In genomic region chr3:51901151-51901550, GRCm38 (mm10) we compare ENCODE assay signal across 12 mouse cellular contexts.
DNase-seq lines count a peak whose midpoint lies in the region; ATAC-seq and TF ChIP-seq lines count a peak whose summit lies in the region.
"Had no signal": no experiment of that assay in that cellular context is flagged by ENCODE, and none has a peak within 500 bp of the region (broad histone marks: within the 10 kb centered on the region; RNA-seq: fewer than 3 reads in every experiment).

No protein-coding gene starts in this region.

- H3K4me2 ChIP-seq in intestine, embryonic 14.5 days (ENCODE audit: low read length) = no peak overlapping the region
- no peak overlapping the region for H3K4me2 ChIP-seq in intestine, embryonic 16.5 days (ENCODE audit: low read depth, low read length)
- no peak overlapping the region for H3K4me2 ChIP-seq in embryonic facial prominence, embryonic 14.5 days (ENCODE audit: low read depth, low read length)
- H3K4me2 ChIP-seq in neural tube, embryonic 13.5 days = no peak overlapping the region
- H3K4me2 ChIP-seq: hindbrain, embryonic 15.5 days; liver, embryonic 13.5 days had no signal

- H3K27me3 ChIP-seq in intestine, embryonic 14.5 days (replicated peaks; ENCODE audit: control insufficient read depth, insufficient read depth, low read length) = no peaks in the 10 kb centered on the region
- H3K27me3 ChIP-seq in intestine, embryonic 16.5 days (replicated peaks; ENCODE audit: control insufficient read depth, insufficient read depth, low read length) = no peaks in the 10 kb centered on the region
- H3K27me3 ChIP-seq in embryonic facial prominence, embryonic 14.5 days (replicated peaks; ENCODE audit: control insufficient read depth, insufficient read depth, low read length) = no peaks in the 10 kb centered on the region
- no peaks in the 10 kb centered on the region for H3K27me3 ChIP-seq in neural tube, embryonic 13.5 days
- H3K27me3 ChIP-seq: hindbrain, embryonic 15.5 days; liver, embryonic 13.5 days had no signal

- no peak overlapping the region for H3K27ac ChIP-seq in intestine, embryonic 14.5 days (ENCODE audit: low read depth)
- no peak overlapping the region for H3K27ac ChIP-seq in intestine, embryonic 16.5 days (ENCODE audit: low read length)
- no peak overlapping the region for H3K27ac ChIP-seq in embryonic facial prominence, embryonic 14.5 days (replicated peaks; ENCODE audit: low read depth, low read length)
- peak overlapping the region; percentile 78 for H3K27ac ChIP-seq in neural tube, embryonic 13.5 days (replicated peaks)
- H3K27ac ChIP-seq: hindbrain, embryonic 15.5 days; liver, embryonic 13.5 days had no signal

- no peak for TF ChIP-seq CTCF in brain, embryonic 14.5 days (IDR thresholded peaks at IDR 0.05; ENCODE audit: borderline replicate concordance, extremely low read depth, insufficient read depth, insufficient read length)

- 29% methylated on average over 2 of the region's 2 CpGs for WGBS in intestine, embryonic 14.5 days
- WGBS in intestine, embryonic 16.5 days = 31% methylated on average over 2 of the region's 2 CpGs
- WGBS in embryonic facial prominence, embryonic 14.5 days = 37% methylated on average over 2 of the region's 2 CpGs
- WGBS in neural tube, embryonic 13.5 days = 47% methylated on average over 2 of the region's 2 CpGs

- 0 out of 2 replicates have a peak, but pooled peaks have one; percentile 8 for ATAC-seq in intestine, embryonic 14.5 days (replicated peaks; ENCODE audit: low FRiP score, low TSS enrichment, low read depth)
- no peak for ATAC-seq in intestine, embryonic 16.5 days
- peak; percentile 48; the same call in 1 of the 2 replicates for ATAC-seq in embryonic facial prominence, embryonic 14.5 days (ENCODE audit: low read depth)
- ATAC-seq in neural tube, embryonic 13.5 days (ENCODE audit: low read depth) = no peak

- H3K36me3 ChIP-seq in intestine, embryonic 14.5 days (ENCODE audit: control insufficient read depth, insufficient read depth, low read length) = no peaks in the 10 kb centered on the region
- H3K36me3 ChIP-seq in intestine, embryonic 16.5 days (ENCODE audit: control insufficient read depth, insufficient read depth, low read length) = no peaks in the 10 kb centered on the region
- no peaks in the 10 kb centered on the region for H3K36me3 ChIP-seq in embryonic facial prominence, embryonic 14.5 days (ENCODE audit: control insufficient read depth, insufficient read depth, low read length)
- no peaks in the 10 kb centered on the region for H3K36me3 ChIP-seq in neural tube, embryonic 13.5 days
- H3K36me3 ChIP-seq: hindbrain, embryonic 15.5 days; liver, embryonic 13.5 days had no signal

- peaks cover 8% of the 10 kb centered on the region for H3K4me1 ChIP-seq in intestine, embryonic 14.5 days (replicated peaks; ENCODE audit: control insufficient read depth, insufficient read depth, low read length)
- H3K4me1 ChIP-seq in intestine, embryonic 16.5 days (ENCODE audit: control insufficient read depth, insufficient read depth, low read length) = peaks cover 5% of the 10 kb centered on the region
- H3K4me1 ChIP-seq in embryonic facial prominence, embryonic 14.5 days (ENCODE audit: control insufficient read depth, insufficient read depth, low read length) = no peaks in the 10 kb centered on the region; the same call in 1 of the 2 replicates
- peaks cover 29% of the 10 kb centered on the region for H3K4me1 ChIP-seq in neural tube, embryonic 13.5 days (replicated peaks)

- no peak overlapping the region for H3K9ac ChIP-seq in intestine, embryonic 14.5 days (ENCODE audit: low read length)
- no peak overlapping the region for H3K9ac ChIP-seq in intestine, embryonic 16.5 days (ENCODE audit: low read depth, low read length)
- H3K9ac ChIP-seq in embryonic facial prominence, embryonic 14.5 days (ENCODE audit: low read depth, low read length) = no peak overlapping the region
- H3K9ac ChIP-seq in neural tube, embryonic 13.5 days = no peak overlapping the region
- H3K9ac ChIP-seq: hindbrain, embryonic 15.5 days; liver, embryonic 13.5 days had no signal

- no peak for DNase-seq in intestine, embryonic 14.5 days (ENCODE audit: low spot score)
- peak; percentile 57 for DNase-seq in brain, embryonic 14.5 days (ENCODE audit: low read depth)
- no peak for DNase-seq in embryonic facial prominence, embryonic 14.5 days (ENCODE audit: low spot score)
- no peak for DNase-seq in cerebellum, postnatal 14 days
- DNase-seq in kidney, postnatal 25 days = no peak
- DNase-seq: adrenal gland, postnatal 25 days; heart, adult 18-20 months; kidney, postnatal 36 days; liver, embryonic 13.5 days had no signal

- no peak overlapping the region for H3K4me3 ChIP-seq in intestine, embryonic 14.5 days (ENCODE audit: low read depth, low read length)
- H3K4me3 ChIP-seq in intestine, embryonic 16.5 days (ENCODE audit: low read length) = no peak overlapping the region
- no peak overlapping the region for H3K4me3 ChIP-seq in embryonic facial prominence, embryonic 14.5 days (ENCODE audit: low read depth, low read length)
- no peak overlapping the region for H3K4me3 ChIP-seq in neural tube, embryonic 13.5 days
- H3K4me3 ChIP-seq: hindbrain, embryonic 15.5 days; liver, embryonic 13.5 days had no signal

- no peak for TF ChIP-seq POLR2A in brain, embryonic 14.5 days (IDR thresholded peaks at IDR 0.05; ENCODE audit: borderline replicate concordance, extremely low read depth, insufficient read depth, insufficient read length, poor library complexity, severe bottlenecking)

- no peaks in the 10 kb centered on the region for H3K9me3 ChIP-seq in intestine, embryonic 14.5 days (ENCODE audit: control insufficient read depth, low read length)
- no peaks in the 10 kb centered on the region for H3K9me3 ChIP-seq in intestine, embryonic 16.5 days (ENCODE audit: control insufficient read depth, low read length)
- no peaks in the 10 kb centered on the region for H3K9me3 ChIP-seq in embryonic facial prominence, embryonic 14.5 days (ENCODE audit: control insufficient read depth, low read length)
- H3K9me3 ChIP-seq in neural tube, embryonic 13.5 days = no peaks in the 10 kb centered on the region
- H3K9me3 ChIP-seq: hindbrain, embryonic 15.5 days; liver, embryonic 13.5 days had no signal

Comparison
In these comparisons a context has a peak if more than half of its experiments do, and no peak if none do; other contexts are left out.
1. ATAC-seq: peak in intestine, embryonic 14.5 days (single experiment) and embryonic facial prominence, embryonic 14.5 days (single experiment); none in intestine, embryonic 16.5 days (single experiment) and neural tube, embryonic 13.5 days (single experiment).